Mouse (Mus musculus): Measurements from ENCODE around the gene Stk32b. TPM values are rescaled to one million over a fixed set of nuclear protein-coding genes. Genes with fewer than 3 reads are reported as not detected.

Stk32b gene
- polyA plus RNA-seq, 1 experiment from 2014 or later = 1.3 TPM

GRCm38 (mm10) chr5:37708124-37708523 lies 8.8 kb downstream of the Stk32b start:
- no peak for ATAC-seq (ENCODE audit: insufficient number of reproducible peaks, insufficient read depth, low FRiP score, low read depth)
- Histone ChIP-seq H3K4me1 (ENCODE audit: control insufficient read depth in 2 of 2, insufficient read depth in 2 of 2, low read length in 2 of 2) (no peaks in the 10 kb centered on the region), H3K4me3 (ENCODE audit: control insufficient read depth in 1 of 2, insufficient read depth in 1 of 2, low read depth in 1 of 2, low read length in 2 of 2) (no peak overlapping the region), H3K9ac (ENCODE audit: low read length) (no peak overlapping the region), H3K27me3 (ENCODE audit: control insufficient read depth, insufficient read depth, low read length) (no peaks in the 10 kb centered on the region), H3K36me3 (ENCODE audit: control insufficient read depth, insufficient read depth, low read length) (no peaks in the 10 kb centered on the region), H3K27ac (replicated peaks in 1 of 2; ENCODE audit: control insufficient read depth in 1 of 2, insufficient read depth in 1 of 2, low read depth in 2 of 2, low read length in 2 of 2) (no peak overlapping the region), H3K4me2 (ENCODE audit: low read length) (no peak overlapping the region), H3K9me3 (ENCODE audit: control insufficient read depth, low read length) (peaks cover 19% of the 10 kb centered on the region)
- 68% methylated on average over 3 of the region's 3 CpGs for WGBS

- no peaks in the 10 kb centered on the region for H3K27me3 ChIP-seq (ENCODE audit: control insufficient read depth, insufficient read depth, low read length)
- peaks cover 0 to 1% of the 10 kb centered on the region in 2 experiments; a peak in 2 of 4 replicates for H3K4me1 ChIP-seq (ENCODE audit: control insufficient read depth in 2 of 2, insufficient read depth in 2 of 2, low read length in 2 of 2)
- no peak overlapping the region for H3K9ac ChIP-seq (ENCODE audit: low read length)
- no peaks in the 10 kb centered on the region for H3K36me3 ChIP-seq (ENCODE audit: control insufficient read depth, insufficient read depth, low read length)
- no peak overlapping the region for H3K27ac ChIP-seq (replicated peaks in 1 of 2; ENCODE audit: control insufficient read depth in 1 of 2, insufficient read depth in 1 of 2, low read depth in 2 of 2, low read length in 2 of 2)
- ATAC-seq (ENCODE audit: insufficient number of reproducible peaks, insufficient read depth, low FRiP score, low read depth) = no peak
- H3K4me2 ChIP-seq (ENCODE audit: low read length) = no peak overlapping the region
- 69% methylated on average over 2 of the region's 2 CpGs for WGBS
- H3K9me3 ChIP-seq (ENCODE audit: control insufficient read depth, low read length) = peaks cover 12% of the 10 kb centered on the region
- no peak overlapping the region for H3K4me3 ChIP-seq (ENCODE audit: control insufficient read depth in 1 of 2, insufficient read depth in 1 of 2, low read depth in 1 of 2, low read length in 2 of 2)
Measured at GRCm38 (mm10) chr5:37704962-37705361, 12.0 kb downstream of the Stk32b start.

GRCm38 (mm10) chr5:37699757-37700156 lies 17.2 kb downstream of the Stk32b start:
- Histone ChIP-seq H3K4me2 (ENCODE audit: low read length) (peak overlapping the region; percentile 27; the same call in 1 of the 2 replicates), H3K36me3 (ENCODE audit: control insufficient read depth, insufficient read depth, low read length) (no peaks in the 10 kb centered on the region), H3K9me3 (ENCODE audit: control insufficient read depth, low read length) (no peaks in the 10 kb centered on the region), H3K27ac (replicated peaks in 1 of 2; ENCODE audit: control insufficient read depth in 1 of 2, insufficient read depth in 1 of 2, low read depth in 2 of 2, low read length in 2 of 2) (no peak overlapping the region), H3K4me3 (ENCODE audit: control insufficient read depth in 1 of 2, insufficient read depth in 1 of 2, low read depth in 1 of 2, low read length in 2 of 2) (no peak overlapping the region), H3K27me3 (ENCODE audit: control insufficient read depth, insufficient read depth, low read length) (no peaks in the 10 kb centered on the region), H3K4me1 (ENCODE audit: control insufficient read depth in 2 of 2, insufficient read depth in 2 of 2, low read length in 2 of 2) (peaks cover 0 to 3% of the 10 kb centered on the region in 2 experiments; a peak in 2 of 4 replicates), H3K9ac (ENCODE audit: low read length) (no peak overlapping the region)
- 59% methylated on average over 12 of the region's 12 CpGs for WGBS
- no peak for ATAC-seq (ENCODE audit: insufficient number of reproducible peaks, insufficient read depth, low FRiP score, low read depth)

GRCm38 (mm10) chr5:37697286-37697685 lies 19.7 kb downstream of the Stk32b start:
- Histone ChIP-seq H3K27ac (replicated peaks in 1 of 2; ENCODE audit: control insufficient read depth in 1 of 2, insufficient read depth in 1 of 2, low read depth in 2 of 2, low read length in 2 of 2) (no peak overlapping the region), H3K4me1 (ENCODE audit: control insufficient read depth in 2 of 2, insufficient read depth in 2 of 2, low read length in 2 of 2) (peaks cover 0 to 3% of the 10 kb centered on the region in 2 experiments; a peak in 2 of 4 replicates), H3K9me3 (ENCODE audit: control insufficient read depth, low read length) (no peaks in the 10 kb centered on the region), H3K4me3 (ENCODE audit: control insufficient read depth in 1 of 2, insufficient read depth in 1 of 2, low read depth in 1 of 2, low read length in 2 of 2) (no peak overlapping the region), H3K9ac (ENCODE audit: low read length) (no peak overlapping the region), H3K4me2 (ENCODE audit: low read length) (no peak overlapping the region), H3K36me3 (ENCODE audit: control insufficient read depth, insufficient read depth, low read length) (no peaks in the 10 kb centered on the region), H3K27me3 (ENCODE audit: control insufficient read depth, insufficient read depth, low read length) (no peaks in the 10 kb centered on the region)
- ATAC-seq (ENCODE audit: insufficient number of reproducible peaks, insufficient read depth, low FRiP score, low read depth) = no peak
- WGBS = 82% methylated on average over 7 of the region's 7 CpGs

GRCm38 (mm10) chr5:37695773-37696172 lies 21.2 kb downstream of the Stk32b start:
- no peaks in the 10 kb centered on the region for H3K36me3 ChIP-seq (ENCODE audit: control insufficient read depth, insufficient read depth, low read length)
- no peak overlapping the region for H3K4me2 ChIP-seq (ENCODE audit: low read length)
- no peak overlapping the region for H3K27ac ChIP-seq (replicated peaks in 1 of 2; ENCODE audit: control insufficient read depth in 1 of 2, insufficient read depth in 1 of 2, low read depth in 2 of 2, low read length in 2 of 2)
- H3K9me3 ChIP-seq (ENCODE audit: control insufficient read depth, low read length) = no peaks in the 10 kb centered on the region
- H3K4me1 ChIP-seq (ENCODE audit: control insufficient read depth in 2 of 2, insufficient read depth in 2 of 2, low read length in 2 of 2) = peaks cover 0 to 3% of the 10 kb centered on the region in 2 experiments; a peak in 2 of 4 replicates
- H3K27me3 ChIP-seq (ENCODE audit: control insufficient read depth, insufficient read depth, low read length) = no peaks in the 10 kb centered on the region
- H3K9ac ChIP-seq (ENCODE audit: low read length) = no peak overlapping the region
- no peak for ATAC-seq (ENCODE audit: insufficient number of reproducible peaks, insufficient read depth, low FRiP score, low read depth)
- WGBS = 50% methylated on average over 4 of the region's 4 CpGs
- H3K4me3 ChIP-seq (ENCODE audit: control insufficient read depth in 1 of 2, insufficient read depth in 1 of 2, low read depth in 1 of 2, low read length in 2 of 2) = no peak overlapping the region

- Histone ChIP-seq H3K36me3 (ENCODE audit: control insufficient read depth, insufficient read depth, low read length) (no peaks in the 10 kb centered on the region), H3K27me3 (ENCODE audit: control insufficient read depth, insufficient read depth, low read length) (no peaks in the 10 kb centered on the region), H3K4me3 (ENCODE audit: control insufficient read depth in 1 of 2, insufficient read depth in 1 of 2, low read depth in 1 of 2, low read length in 2 of 2) (no peak overlapping the region), H3K9ac (ENCODE audit: low read length) (no peak overlapping the region), H3K9me3 (ENCODE audit: control insufficient read depth, low read length) (no peaks in the 10 kb centered on the region), H3K4me2 (ENCODE audit: low read length) (no peak overlapping the region), H3K4me1 (ENCODE audit: control insufficient read depth in 2 of 2, insufficient read depth in 2 of 2, low read length in 2 of 2) (no peaks in the 10 kb centered on the region), H3K27ac (replicated peaks in 1 of 2; ENCODE audit: control insufficient read depth in 1 of 2, insufficient read depth in 1 of 2, low read depth in 2 of 2, low read length in 2 of 2) (no peak overlapping the region)
- no peak for ATAC-seq (ENCODE audit: insufficient number of reproducible peaks, insufficient read depth, low FRiP score, low read depth)
- WGBS = 73% methylated on average over 3 of the region's 3 CpGs
Measured at GRCm38 (mm10) chr5:37692759-37693158, 24.2 kb downstream of the Stk32b start.

- H3K4me2 ChIP-seq (ENCODE audit: low read length) = no peak overlapping the region
- H3K27me3 ChIP-seq (ENCODE audit: control insufficient read depth, insufficient read depth, low read length) = no peaks in the 10 kb centered on the region
- no peaks in the 10 kb centered on the region for H3K4me1 ChIP-seq (ENCODE audit: control insufficient read depth in 2 of 2, insufficient read depth in 2 of 2, low read length in 2 of 2)
- ATAC-seq (ENCODE audit: insufficient number of reproducible peaks, insufficient read depth, low FRiP score, low read depth) = no peak
- no peak overlapping the region for H3K27ac ChIP-seq (replicated peaks in 1 of 2; ENCODE audit: control insufficient read depth in 1 of 2, insufficient read depth in 1 of 2, low read depth in 2 of 2, low read length in 2 of 2)
- H3K9me3 ChIP-seq (ENCODE audit: control insufficient read depth, low read length) = no peaks in the 10 kb centered on the region
- no peak overlapping the region for H3K9ac ChIP-seq (ENCODE audit: low read length)
- H3K36me3 ChIP-seq (ENCODE audit: control insufficient read depth, insufficient read depth, low read length) = no peaks in the 10 kb centered on the region
- no peak overlapping the region for H3K4me3 ChIP-seq (ENCODE audit: control insufficient read depth in 1 of 2, insufficient read depth in 1 of 2, low read depth in 1 of 2, low read length in 2 of 2)
- 77% methylated on average over 7 of the region's 7 CpGs for WGBS
Measured at GRCm38 (mm10) chr5:37670781-37671180, 46.2 kb downstream of the Stk32b start.

GRCm38 (mm10) chr5:37664962-37665361 lies 52.0 kb downstream of the Stk32b start:
- no peaks in the 10 kb centered on the region for H3K4me1 ChIP-seq (ENCODE audit: control insufficient read depth in 2 of 2, insufficient read depth in 2 of 2, low read length in 2 of 2)

More at GRCm38 (mm10) chr5:37664962-37665361, 52.0 kb downstream of the Stk32b start:
- WGBS = 72% methylated on average over 3 of the region's 3 CpGs
- Histone ChIP-seq H3K27ac (replicated peaks in 1 of 2; ENCODE audit: control insufficient read depth in 1 of 2, insufficient read depth in 1 of 2, low read depth in 2 of 2, low read length in 2 of 2) (no peak overlapping the region), H3K9me3 (ENCODE audit: control insufficient read depth, low read length) (no peaks in the 10 kb centered on the region), H3K4me3 (ENCODE audit: control insufficient read depth in 1 of 2, insufficient read depth in 1 of 2, low read depth in 1 of 2, low read length in 2 of 2) (no peak overlapping the region), H3K27me3 (ENCODE audit: control insufficient read depth, insufficient read depth, low read length) (no peaks in the 10 kb centered on the region), H3K4me2 (ENCODE audit: low read length) (no peak overlapping the region), H3K9ac (ENCODE audit: low read length) (no peak overlapping the region), H3K36me3 (ENCODE audit: control insufficient read depth, insufficient read depth, low read length) (no peaks in the 10 kb centered on the region)
- ATAC-seq (ENCODE audit: insufficient number of reproducible peaks, insufficient read depth, low FRiP score, low read depth) = no peak

Measured in heart, embryonic 14.5 days (tissue).